Mouse (Mus musculus): ENCODE measurements at regions not wholly inside any gene's neighbourhood (a gene's known extent, or its start where the extent isn't known, plus 50 kb on each side); places are given as distances from the start of the nearest gene placed in this dataset.

DNA sequence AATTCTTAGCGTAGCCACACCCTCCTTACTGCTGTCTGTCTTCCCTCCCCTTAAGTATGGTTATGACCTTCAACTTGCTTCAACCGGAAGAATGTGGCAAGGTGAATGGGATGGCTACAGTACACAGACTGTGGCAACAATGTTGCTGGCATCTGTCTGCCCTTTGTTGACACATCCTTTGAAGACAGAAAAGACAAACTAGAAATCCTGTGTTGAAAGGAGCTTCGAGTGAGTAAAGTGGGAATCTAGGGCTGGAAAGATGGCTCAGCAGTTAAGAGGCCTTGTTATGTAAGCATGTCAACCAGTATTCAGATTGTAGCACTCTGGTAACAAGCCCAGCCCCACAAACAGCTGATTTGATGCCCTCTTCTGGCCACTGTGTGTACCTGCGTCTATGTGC, 60.2 kb upstream of the Ercc4 start:
- no peak for DNase-seq

DNA sequence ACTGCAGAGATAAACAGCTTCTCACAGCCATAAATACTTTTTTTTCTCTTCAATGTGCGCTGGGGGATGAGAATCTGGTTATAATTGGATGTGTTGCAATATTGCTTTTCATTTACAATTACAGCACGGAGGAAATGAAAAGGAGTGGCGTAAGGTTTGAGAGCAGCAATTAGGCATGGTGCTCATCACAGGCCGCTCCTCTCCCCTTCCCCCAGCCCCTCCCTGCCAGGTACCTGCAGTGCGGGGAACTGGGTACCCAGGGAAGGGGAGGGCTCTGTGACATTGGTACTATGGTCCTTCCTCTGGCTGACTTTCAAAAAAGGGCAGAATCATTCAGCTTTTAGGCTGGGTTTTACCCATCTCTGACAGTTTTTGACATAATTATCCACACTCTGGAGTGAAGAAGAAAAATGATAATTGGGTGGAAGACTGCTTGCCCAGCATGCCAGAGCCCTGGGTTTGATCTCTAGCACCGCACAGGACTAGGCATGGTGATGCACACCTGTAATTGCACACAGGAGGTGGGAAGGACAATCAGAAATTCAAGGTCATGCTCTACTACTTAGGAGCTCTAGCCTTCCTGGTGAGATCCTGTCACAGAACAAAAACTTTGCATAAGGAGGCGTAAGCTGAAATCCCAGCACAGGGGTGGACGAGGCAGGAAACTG, 59.1 kb upstream of the Ercc4 start:
- no peak for DNase-seq

DNA sequence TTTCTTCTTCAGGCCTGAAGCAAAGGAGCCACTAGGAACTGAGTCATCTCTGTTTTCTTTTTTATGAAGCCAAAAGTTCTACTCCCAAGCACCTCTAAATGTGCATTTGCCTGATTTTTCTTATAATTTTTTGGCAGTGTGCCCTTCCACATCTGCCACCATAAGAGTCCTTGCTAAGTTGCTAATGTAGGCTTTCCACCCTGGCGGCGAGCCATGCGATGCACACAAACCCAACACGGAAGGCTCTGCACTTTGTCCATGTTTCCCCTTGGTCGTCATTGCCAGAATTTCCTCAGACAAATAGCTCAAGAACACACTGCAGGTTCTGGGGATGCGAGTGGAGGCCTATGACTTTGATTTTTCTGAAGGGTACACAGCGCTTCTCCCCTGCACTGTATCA, 54.5 kb upstream of the Ercc4 start:
- DNase-seq = no peak

All from right cerebral cortex, postnatal 25 days (tissue).